Mouse (Mus musculus): ENCODE data around the gene Mat2a.

The Mat2a gene

DNA sequence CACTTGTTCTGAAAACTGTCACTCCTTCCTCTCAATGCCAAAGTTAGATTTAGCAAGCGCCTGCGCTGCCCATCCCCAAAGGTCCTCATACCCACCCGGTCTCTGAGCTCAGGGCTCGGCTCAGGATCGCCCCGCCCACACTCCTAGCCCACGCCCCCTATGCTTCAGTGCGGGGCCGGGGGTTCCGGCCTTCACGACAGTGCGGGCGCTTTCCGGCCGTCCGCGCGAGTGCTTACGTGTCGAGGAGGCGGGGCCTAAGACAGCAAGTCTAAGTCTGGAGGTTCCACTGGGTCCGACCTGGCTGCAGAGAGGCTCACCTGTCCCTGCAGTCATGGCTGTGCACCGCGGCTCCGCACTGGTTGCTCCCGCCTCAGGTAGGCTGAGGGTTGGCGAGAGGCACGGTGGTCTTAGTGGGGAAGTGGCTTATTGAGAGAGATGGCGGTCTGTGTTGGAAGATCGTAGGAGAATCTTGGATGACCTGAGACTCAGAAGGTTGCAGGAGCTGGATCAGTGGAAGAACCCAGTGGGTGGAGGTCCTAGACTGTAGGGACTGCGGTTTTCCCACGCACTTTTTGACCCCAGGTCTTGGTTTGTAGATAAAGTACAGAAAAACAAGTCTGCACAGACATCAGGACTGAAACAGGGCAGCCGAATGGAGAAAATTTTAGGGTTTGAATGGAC is 25.1 kb downstream of the Mat2a start, which contains the start of gene Ggcx:
Gene Ggcx, plus strand, starts transcription at position 233 of the 681 bp plus-strand sequence.
- DNase-seq: peak; percentile 97

DNA sequence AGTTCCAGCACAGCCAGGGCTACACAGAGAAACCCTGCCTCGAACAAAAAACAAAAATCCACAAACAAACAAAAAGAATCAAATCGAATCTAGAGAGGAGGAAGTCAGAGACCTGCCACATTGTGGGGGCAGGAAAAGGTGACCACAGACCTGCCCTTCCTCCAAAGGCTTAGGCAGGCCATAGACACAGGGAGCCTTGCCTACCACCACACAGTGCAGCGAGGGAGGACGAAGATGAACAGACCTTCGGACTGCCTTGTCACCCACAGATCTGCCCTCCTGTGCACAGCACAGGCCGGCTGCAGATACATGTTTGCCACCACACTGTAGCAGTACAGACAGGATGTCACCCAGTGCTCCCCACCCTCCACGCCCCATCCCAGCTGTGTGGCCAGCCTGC is 28.8 kb downstream of the Mat2a start:
- DNase-seq: no peak

DNA sequence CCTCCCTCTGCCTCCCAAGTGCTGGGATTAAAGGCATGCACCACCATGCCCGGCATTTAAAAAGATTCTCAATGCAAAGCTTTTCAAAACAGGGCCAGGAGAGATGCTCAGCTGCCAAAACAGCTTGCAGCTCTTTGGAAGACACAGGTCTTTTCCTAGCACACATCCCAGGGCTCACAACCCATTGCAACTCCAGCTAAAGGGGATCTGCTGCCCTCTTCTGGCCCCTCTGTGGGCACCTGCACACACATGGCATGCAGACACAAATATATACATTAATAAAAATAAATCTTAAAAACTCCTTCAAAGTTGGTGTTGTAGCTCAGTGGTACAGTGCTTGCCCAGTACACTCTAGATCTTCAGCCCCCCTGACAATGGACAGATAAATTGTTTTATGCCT is 29.4 kb downstream of the Mat2a start:
- no peak for DNase-seq

DNA sequence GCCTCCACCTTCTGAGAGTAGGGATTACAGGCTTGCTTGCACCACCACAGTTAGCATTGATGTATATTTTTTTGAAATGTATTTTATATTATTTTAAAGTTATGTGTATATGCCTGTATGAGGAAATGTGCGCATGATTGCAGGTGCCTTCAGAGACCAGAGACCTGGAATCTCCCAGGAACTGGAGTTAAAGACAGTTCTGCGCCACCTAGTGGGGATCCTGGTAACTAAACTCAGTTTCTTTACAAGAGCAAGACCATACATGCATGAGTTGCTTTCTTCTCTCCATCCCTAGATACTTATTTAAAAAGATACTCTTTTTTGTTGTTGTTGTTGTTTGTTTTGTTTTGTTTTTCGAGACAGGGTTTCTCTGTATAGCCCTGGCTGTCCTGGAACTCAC is 29.8 kb downstream of the Mat2a start:
- DNase-seq: peak; percentile 84

DNA sequence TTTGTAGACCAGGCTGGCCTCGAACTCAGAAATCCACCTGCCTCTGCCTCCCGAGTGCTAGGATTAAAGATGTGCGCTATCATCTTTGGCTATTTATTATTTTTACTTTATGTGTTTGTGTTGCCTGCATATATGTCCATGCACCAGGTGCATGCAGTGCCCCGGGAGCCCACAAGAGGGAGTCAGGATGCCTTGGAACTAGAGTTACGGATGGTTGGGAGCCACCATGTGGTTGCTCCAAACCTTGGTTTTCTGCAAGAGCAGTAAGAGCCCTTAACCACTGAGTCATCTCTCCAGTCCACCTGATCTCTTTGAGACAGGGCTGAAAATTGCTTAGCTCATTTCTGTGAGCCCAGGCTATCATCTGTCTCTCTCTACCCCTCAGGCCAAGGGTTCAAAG is 32.2 kb downstream of the Mat2a start:
- peak; percentile 90 for DNase-seq

DNA sequence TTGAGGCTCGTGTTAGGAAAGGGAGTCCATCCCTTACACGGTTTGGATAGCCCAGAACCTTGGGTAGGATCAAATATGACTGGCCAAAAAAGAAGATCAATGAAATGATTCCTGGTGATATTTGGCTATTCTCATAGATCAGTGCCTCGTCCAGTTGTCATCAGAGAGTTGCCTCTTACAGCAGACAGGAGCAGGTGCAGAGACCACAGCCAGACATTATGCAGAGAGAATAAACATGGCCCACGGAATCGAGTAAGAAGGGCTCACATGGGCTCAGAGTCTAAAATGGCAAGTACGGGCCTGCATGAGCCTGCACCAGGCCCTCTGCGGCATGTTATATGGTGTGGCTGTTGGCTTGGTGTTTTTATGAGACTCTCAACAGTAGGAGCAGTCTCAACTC is 34.0 kb downstream of the Mat2a start:
- no peak for DNase-seq

DNA sequence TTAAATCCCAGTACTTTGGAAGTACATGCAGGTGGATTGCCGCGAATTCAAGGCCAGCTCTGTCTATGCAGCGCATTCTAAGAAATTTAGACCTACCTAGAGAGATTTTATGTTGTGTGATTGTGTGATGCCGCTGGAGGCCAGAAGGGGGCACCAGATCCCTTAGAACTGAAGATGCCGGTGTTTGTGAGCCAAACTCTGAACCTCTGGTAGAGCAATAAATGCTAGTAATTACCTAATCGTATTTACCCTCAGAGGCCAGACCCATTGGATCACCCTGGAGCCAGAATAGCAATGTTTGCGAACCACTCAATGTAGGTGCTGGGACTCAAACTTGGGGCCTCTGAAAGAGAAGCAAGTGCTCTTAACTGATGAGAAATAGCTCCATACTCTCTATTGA is 37.5 kb downstream of the Mat2a start:
- peak; percentile 74 for DNase-seq

DNA sequence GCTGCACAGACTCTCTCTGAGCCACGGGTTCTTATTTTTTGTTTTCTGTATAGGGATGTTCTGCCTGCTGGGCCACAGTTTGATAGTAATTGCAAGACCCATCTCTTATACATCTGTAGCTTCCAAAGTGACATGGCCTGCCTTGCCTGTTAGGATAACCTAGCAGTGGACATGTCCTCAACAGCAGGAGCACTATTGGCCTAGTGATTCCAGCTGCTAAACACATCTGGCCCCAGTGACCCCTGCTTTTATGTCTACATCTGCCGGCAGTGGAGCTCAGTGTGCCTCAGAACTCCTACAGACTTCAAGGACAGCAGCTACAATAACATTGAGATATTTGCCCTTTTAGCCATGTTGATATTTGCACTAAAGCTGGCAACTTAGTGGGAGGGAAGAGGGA is 39.4 kb downstream of the Mat2a start:
- no peak for DNase-seq

DNA sequence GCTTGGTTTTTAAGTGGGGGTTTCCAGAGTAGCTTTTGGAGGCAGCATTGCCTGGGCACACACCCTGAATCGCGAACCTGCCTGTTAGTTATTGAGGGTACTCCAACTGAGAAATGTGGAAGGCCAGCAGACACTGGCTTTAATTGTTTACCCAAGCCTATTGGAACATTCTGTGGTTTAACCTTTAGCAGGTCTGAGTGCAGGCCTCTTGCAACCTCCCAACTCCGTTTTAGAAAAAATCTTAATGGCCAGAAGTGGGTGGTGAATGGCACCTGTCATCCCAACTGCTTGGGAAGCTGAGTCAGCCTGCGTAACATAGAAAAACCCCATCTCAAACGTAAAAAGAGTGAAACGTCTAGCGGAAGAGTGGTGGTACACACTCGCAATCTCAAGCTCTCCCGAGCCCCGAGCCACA is 42.5 kb downstream of the Mat2a start:
- DNase-seq: no peak

DNA sequence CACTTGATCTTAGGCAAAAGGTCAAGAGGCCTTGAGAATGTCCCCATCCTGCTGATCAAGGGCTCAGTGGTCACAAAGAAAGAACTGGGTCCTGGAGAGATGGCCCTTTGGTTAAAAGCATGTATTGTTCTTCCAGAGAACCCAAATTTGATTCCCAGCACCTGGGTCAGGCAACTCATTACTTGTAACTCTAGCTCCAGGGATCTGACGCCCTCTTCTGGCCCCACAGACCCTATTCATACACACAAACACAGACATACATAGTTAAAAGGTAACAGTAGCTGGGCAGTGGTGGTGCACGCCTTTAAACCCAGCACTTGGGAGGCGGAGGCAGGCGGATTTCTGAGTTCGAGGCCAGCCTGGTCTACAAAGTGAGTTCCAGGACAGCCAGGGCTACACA is 47.0 kb downstream of the Mat2a start:
- DNase-seq: no peak

DNA sequence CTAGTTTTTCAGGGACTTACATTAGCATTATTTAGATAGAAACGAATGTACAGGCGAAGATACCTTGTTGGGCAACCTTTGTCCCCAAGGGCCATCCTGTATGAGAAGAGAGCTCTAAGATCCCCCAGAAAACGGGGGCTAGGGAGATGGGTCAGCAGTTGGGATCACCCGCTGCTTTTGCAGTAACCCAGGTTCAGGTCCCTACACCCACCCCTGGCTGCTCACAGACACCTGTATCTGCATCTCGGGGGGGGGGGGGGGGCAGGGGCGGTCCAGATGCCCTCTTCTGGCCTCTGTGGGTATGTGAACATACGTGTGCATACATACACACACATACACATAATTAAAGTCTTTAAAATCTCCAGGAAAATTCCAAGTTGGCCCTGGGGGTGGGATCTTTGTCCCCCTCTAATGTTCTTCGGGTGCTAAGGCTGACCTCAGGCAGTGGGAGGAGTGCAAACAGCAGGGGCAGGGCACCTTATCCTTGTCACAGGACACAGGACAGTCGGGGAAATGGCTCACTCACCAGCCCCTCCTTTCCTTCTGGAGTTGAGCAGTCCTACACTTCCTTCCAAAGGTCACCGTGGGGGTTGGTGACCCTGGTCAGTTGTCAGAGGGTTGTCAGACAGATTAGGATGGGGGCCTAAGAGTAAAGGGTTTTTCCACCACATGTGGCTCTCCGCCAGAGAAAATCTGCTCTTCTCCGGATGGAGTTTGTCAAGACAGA is 48.4 kb downstream of the Mat2a start:
- DNase-seq: peak; percentile 20

DNA sequence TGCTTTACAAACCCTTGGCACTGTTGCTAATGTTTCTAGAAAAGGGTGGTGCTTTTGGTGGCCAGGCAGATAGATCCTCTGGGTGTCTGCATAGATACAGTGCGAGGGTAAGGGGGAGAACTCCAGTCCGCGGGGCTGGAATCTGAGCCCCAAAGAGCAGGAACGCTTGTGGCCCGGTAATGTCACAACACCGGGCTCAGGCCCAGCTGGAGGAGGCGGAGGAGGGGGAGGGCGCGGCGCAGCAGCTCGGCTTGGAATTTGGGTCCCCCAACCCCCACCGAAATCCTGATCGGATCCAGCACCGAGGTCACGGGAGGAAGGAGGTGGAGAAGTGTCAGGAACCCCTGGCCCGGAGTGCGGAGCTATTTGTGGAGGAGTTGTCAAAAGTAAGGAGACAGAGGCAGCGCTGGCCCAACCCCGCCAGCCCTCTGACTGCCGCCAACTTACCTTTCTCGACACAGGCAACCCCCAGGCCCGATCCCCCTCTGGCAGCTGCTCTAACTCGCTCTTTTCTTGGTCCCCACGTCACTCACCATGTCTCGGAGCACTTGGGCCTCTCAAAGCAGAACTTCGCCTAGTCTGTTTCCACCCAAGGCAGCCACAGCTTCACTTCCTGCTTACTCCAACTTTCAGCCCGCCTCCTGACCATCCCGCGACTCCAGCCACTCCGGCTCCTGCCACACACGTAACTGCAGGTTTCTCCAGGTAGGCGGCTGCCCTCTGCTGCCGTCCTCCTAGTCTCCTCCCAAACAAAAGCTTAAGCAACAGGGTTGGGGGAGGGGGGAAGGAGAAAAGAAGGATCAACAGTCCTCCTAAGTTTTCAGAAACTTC is 49.2 kb downstream of the Mat2a start, which contains the start of gene Vamp8:
Gene Vamp8, minus strand, starts transcription at position 763 of the 831 bp plus-strand sequence.
- DNase-seq: peak; percentile 63

DNA sequence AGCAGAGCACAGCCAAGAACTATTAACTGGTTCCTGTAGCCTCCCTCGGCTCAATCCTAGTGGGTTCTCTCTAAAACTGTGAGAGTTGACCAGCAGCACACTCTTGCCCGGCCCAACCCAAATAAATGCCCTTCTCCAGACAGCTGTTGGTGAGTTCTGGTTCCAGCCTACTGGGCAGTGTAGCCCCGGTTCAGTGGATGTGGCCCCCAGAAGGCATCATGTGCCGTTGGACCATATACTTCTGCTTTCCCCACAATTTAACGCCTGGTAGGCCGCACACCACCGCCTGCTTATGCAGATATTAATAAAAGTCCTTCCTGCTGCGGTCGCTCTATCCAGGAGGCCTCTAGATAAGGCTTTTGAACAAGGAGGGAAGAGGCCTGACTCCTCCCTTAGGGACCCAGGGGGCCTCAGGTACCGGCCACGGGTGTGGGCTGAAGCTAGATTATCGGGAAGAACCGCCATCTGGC is 49.9 kb downstream of the Mat2a start:
- no peak for DNase-seq

DNA sequence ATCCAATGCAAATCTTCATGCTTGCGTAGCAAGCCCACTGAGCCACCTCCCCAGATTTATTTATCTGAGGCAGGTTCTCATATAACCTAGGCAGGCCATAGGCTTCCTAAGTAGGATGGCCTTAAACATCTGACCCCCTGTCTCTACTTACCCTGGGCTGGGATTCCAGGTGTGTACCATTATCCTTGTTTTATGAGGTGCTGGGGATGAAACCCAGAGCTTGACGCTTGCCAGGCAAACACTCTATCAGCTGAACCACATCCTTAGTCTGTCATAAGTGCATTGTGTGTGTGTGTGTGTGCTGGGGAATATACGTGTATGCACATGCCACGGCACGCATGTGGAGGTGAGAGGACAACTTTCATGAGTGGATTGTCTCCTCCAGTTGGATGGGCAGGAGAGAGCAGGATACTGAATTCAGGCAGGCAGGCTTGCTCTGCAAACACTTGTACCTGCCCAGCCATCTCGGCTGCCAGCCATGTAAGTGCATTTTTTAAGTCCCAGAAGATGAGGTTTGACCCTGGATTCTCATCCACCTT is 50.5 kb downstream of the Mat2a start:
- no peak for DNase-seq

DNA sequence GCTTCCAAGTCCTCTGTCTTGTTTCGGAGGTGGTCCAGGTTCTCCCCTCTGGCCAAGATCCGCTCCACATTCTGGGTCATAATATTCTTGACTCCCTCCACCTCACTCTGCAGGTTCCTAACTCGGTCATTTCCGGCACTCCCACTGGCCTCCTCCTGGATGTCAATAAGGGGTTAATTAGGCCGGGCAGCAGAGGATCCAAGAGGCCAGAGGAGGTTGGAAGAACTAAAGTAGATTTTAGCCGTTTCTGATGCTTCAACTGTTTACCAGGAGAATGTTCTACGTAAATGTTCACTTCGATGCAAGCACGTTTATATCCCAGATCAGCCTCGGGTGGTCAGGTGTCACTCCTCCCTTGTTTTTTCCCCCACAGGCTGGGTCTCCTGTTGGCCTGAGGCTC is 51.1 kb downstream of the Mat2a start:
- DNase-seq: no peak

DNA sequence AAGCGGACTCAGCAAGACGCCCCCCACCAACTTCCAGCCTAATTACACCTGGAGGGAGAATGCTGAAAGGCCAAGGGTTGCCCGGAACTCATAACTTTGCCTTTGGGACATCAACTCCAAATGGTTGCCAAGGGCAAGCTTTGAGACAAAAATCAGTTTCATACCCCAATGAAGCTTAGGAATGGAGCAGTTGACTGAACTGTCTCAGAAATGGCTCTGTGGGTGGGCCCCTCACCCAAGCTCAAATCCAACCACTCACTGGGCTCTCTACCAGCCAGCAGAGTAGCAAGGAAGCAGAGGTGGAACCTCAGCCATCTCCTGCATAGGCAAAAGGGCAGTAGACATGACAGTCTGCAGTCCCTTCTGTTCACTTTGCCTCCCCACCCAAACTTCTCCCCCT is 51.5 kb downstream of the Mat2a start:
- DNase-seq: no peak

DNA sequence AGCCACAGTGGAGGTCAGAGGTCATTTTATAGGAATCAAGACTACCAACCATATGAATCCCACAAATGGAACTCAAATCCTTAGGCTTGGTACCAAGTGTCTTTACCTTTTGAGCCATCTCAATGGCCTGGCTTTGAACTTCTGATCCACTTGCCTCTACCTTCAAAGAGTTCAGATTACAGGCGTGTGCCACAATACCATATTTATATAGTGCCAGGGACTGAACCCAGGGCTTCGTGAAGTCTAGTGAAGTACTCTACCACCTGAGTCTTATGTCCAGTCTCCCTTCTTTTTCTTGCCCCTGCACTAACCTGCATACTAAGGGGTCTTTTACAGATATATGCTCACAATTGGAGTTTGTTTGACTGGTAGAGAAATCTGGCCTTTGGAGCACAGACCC is 52.8 kb downstream of the Mat2a start:
- no peak for DNase-seq

DNA sequence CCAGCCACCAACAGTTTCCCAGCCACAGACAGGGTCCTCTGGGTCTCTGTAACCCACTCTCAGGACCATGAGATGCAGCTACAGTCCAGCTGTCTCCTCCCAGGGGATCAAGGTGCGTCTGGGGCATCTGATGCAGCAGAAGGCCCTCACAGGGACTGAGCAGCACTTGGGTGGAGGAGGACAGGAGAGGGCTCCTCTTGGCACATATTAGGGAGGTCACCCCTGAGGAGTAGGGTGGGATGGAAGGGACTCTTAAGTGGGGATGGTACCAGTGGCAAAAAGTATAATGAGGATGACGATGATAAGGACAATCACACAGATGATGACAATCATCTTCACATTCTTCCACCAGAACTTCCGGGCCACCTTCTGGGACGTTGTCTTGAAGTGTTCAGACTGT is 54.1 kb downstream of the Mat2a start:
- DNase-seq: no peak

DNA sequence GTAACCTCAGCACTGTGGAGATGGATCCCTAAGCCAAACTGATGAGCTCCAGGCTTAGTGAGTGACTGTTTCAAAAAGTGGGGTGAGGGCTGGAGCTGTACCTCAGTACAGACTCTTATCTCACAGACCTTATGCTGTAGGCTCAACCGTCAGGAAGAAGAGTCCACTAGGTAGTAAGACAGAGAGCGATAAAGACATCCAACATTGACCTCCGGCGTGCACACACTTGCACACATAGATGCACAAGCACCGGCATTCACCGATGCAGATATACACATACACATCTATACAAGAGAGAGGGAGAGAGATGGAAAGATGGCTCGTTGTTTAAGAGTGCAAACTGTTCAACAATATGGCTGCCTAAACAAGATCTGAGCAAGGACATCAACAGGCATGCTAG is 55.4 kb downstream of the Mat2a start:
- DNase-seq: no peak

DNA sequence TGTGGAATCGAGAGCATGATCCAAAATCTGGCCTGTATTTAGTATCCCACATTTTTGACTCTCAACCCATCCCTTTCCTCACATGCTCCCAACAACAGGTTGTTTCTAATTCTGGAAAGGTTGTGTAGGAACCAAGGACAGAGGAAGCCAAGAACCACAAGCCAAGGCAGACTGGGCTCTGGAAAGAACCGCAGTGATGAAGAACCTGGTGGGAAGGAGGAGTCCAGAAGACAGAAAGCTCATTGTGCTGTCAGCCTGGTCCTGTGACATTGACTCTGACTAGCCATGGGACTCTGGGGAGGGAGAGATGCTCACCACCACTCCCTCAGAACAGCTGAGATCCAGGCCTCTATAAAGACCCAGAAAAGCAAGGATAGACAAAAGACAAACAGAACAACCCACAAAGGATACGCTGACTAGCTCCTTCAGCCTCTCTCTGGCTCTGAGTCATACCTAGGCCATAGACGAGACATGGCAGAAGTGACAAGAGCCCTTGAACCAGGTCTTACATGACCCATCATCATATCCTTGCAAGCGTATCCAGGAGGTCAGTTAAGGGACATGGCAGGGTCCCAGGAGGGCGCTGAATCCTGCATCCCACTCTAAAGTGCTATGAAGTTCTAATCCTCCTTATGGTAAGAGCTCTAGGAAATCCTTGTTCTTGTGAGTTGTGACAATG is 56.1 kb downstream of the Mat2a start:
- DNase-seq: no peak
